Mouse (Mus musculus): ENCODE results near the gene Rnpep. TPM values are rescaled to one million over a fixed set of nuclear protein-coding genes. Genes with fewer than 3 reads are reported as not detected.
"Not testable (repeated sequence)": the region's sequence is repeated elsewhere in the genome, so short reads cannot be mapped to it uniquely, and the experiment has no call there.

The Rnpep gene
- polyA plus RNA-seq, 1 experiment from 2014 or later: 38.6 TPM

DNA sequence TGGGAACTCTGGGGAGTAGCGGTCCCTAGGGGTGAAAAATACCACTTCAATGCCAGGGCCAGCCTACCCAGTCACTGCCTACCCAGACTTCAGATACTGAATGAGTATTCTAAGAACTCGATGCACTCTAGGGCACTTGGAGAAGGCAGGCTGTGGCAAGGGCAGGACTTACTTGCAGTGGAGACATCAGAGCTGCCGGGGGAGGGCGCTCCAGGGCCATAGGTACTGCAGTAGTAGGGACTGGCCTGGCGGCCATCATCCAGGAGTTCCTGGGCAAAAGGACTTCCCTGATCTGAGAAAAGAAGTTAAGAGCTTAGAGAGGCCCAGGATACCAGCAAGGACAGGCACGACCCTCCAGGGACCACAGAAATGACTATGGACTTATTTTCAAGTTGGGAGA is 27.6 kb downstream of the Rnpep start:
- H3K9me3 ChIP-seq (replicated peaks): no peaks in the 10 kb centered on the region
- ATAC-seq: no peak
- H3K36me3 ChIP-seq: no peaks in the 10 kb centered on the region
- no peak overlapping the region for H3K4me3 ChIP-seq
- no peak overlapping the region for H3K4me2 ChIP-seq
- H3K27ac ChIP-seq: no peak overlapping the region
- H3K9ac ChIP-seq: no peak overlapping the region
- WGBS (ENCODE audit: insufficient replicate concordance): 72% methylated on average over 6 of the region's 6 CpGs
- peaks cover 36% of the 10 kb centered on the region for H3K27me3 ChIP-seq (replicated peaks)
- H3K4me1 ChIP-seq: peaks cover 30% of the 10 kb centered on the region

- no peak overlapping the region; the same call in 1 of the 2 replicates for H3K27ac ChIP-seq
- no peak overlapping the region for H3K4me2 ChIP-seq
- H3K27me3 ChIP-seq (replicated peaks): peaks cover 37% of the 10 kb centered on the region
- WGBS (ENCODE audit: insufficient replicate concordance): 46% methylated on average over 4 of the region's 4 CpGs
- no peak overlapping the region for H3K9ac ChIP-seq
- no peaks in the 10 kb centered on the region for H3K9me3 ChIP-seq (replicated peaks)
- H3K4me3 ChIP-seq: no peak overlapping the region
- no peak for ATAC-seq
- H3K4me1 ChIP-seq: peaks cover 52% of the 10 kb centered on the region
- no peaks in the 10 kb centered on the region for H3K36me3 ChIP-seq
Measured at GRCm38 (mm10) chr1:135252854-135253253, 31.0 kb downstream of the Rnpep start.

DNA sequence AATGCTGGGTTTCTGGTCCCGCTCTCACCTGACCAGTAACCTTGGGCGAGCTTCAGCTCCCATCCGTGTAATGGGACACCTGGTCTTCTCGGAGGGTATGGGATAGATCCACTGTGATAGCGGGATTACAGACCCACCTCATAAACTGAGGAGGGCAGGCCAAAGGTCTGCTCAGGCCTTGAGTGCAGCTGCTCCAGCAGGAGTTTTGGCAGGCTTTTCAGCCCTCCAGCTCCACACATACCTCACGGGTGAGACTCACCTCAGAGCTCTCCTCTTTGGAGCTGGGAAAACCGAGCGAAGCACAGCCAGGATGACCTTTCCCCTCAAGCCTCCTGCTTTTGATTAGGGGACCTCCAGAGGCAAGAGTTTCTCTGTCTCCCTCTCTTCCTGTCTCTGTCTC is 32.5 kb downstream of the Rnpep start:
- Histone ChIP-seq H3K27me3 (replicated peaks) (peaks cover 26% of the 10 kb centered on the region), H3K36me3 (no peaks in the 10 kb centered on the region), H3K27ac (peak overlapping the region; percentile 88), H3K4me1 (peaks cover 52% of the 10 kb centered on the region), H3K9me3 (replicated peaks) (no peaks in the 10 kb centered on the region), H3K9ac (no peak overlapping the region), H3K4me3 (no peak overlapping the region), H3K4me2 (no peak overlapping the region)
- no peak for ATAC-seq
- 79% methylated on average over 8 of the region's 8 CpGs for WGBS (ENCODE audit: insufficient replicate concordance)

GRCm38 (mm10) chr1:135250706-135251105 is 33.2 kb downstream of the Rnpep start:
- no peaks in the 10 kb centered on the region for H3K36me3 ChIP-seq
- peak overlapping the region; percentile 88 for H3K27ac ChIP-seq
- H3K4me2 ChIP-seq: peak overlapping the region; percentile 56
- WGBS (ENCODE audit: insufficient replicate concordance): 6% methylated on average over 2 of the region's 3 CpGs
- H3K4me1 ChIP-seq: peaks cover 52% of the 10 kb centered on the region
- peaks cover 20% of the 10 kb centered on the region for H3K27me3 ChIP-seq (replicated peaks)
- H3K4me3 ChIP-seq: peak overlapping the region; percentile 8; the same call in 1 of the 2 replicates
- H3K9me3 ChIP-seq (replicated peaks): no peaks in the 10 kb centered on the region
- no peak overlapping the region for H3K9ac ChIP-seq
- ATAC-seq: peak; percentile 100

GRCm38 (mm10) chr1:135248434-135248850 is 35.4 kb downstream of the Rnpep start:
- ATAC-seq: no peak
- WGBS (ENCODE audit: insufficient replicate concordance): 24% methylated on average over 15 of the region's 15 CpGs
- Histone ChIP-seq H3K36me3 (no peaks in the 10 kb centered on the region), H3K27ac (no peak overlapping the region), H3K27me3 (replicated peaks) (peaks cover 14% of the 10 kb centered on the region), H3K4me3 (no peak overlapping the region), H3K9ac (no peak overlapping the region), H3K4me2 (peak overlapping the region; percentile 32), H3K4me1 (peaks cover 61% of the 10 kb centered on the region), H3K9me3 (replicated peaks) (no peaks in the 10 kb centered on the region)

DNA sequence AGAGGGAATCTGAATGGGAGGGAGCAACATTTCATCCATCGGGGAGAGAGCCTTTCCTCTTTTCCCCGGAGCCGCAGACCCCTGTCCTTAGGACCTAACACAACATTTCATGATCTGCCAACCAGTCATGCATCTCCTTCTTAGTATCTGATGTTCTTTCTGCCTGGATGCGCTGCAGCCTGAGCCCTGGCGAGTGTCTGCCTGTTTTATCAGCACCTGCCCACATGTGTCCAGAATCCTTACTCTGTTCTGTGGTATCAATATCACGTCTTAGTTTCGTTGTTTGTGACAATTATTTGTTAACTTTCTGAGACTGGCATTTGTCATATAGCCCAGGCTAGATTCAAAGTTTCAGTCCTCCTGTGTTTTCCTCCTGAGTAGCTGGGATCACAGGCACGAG is 39.9 kb downstream of the Rnpep start:
- peaks cover 39% of the 10 kb centered on the region for H3K4me1 ChIP-seq
- WGBS (ENCODE audit: insufficient replicate concordance): 41% methylated on average over 8 of the region's 8 CpGs
- no peak overlapping the region for H3K4me2 ChIP-seq
- no peaks in the 10 kb centered on the region for H3K36me3 ChIP-seq
- H3K9me3 ChIP-seq (replicated peaks): no peaks in the 10 kb centered on the region
- H3K4me3 ChIP-seq: no peak overlapping the region
- peaks cover 14% of the 10 kb centered on the region for H3K27me3 ChIP-seq (replicated peaks)
- peak; percentile 56; the same call in 1 of the 2 replicates for ATAC-seq
- no peak overlapping the region for H3K27ac ChIP-seq
- H3K9ac ChIP-seq: no peak overlapping the region

GRCm38 (mm10) chr1:135240206-135240605 is 43.7 kb downstream of the Rnpep start:
- not testable (repeated sequence) for H3K4me2 ChIP-seq; H3K36me3 ChIP-seq; H3K4me3 ChIP-seq; H3K27me3 ChIP-seq (replicated peaks); H3K9ac ChIP-seq; H3K9me3 ChIP-seq (replicated peaks); H3K27ac ChIP-seq
- peaks cover 36% of the 10 kb centered on the region for H3K4me1 ChIP-seq
- 35% methylated on average over 4 of the region's 4 CpGs for WGBS (ENCODE audit: insufficient replicate concordance)
- peak; percentile 78 for ATAC-seq

DNA sequence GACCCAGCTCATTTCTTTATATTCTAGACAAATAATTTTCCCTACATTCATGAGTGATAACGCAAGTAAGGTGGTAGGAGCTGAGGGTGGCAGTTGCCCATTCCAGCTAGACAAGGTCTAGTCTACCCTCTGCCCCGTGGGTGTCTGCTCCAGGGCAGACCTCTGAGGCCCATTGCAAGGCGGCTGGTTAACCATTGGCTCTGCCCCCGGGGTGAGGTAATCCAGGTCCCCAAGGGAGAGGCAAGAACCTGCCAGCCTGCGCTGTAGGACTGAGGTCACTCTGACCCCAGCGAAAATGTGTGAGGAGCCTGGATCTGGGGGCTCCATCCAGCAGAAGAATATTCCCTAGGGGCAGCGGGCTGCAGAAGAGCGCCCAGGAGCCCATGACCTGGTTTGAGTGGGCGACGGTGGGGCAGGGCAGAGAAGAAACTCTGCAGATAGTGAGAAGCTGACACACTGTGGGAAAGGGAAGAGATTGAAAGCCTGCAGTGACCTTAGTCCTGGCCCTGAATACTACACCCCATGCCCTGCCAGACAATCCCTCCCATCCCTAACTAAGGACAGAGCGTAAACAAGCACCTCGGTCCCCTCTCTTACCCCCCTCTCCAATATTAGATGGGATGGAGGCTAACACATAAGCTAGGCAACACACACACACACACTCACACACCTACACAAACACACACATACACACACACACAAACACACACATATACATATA is 46.6 kb downstream of the Rnpep start:
- Histone ChIP-seq H3K4me2 (no peak overlapping the region), H3K36me3 (no peaks in the 10 kb centered on the region), H3K9ac (no peak overlapping the region), H3K27ac (no peak overlapping the region), H3K9me3 (replicated peaks) (no peaks in the 10 kb centered on the region), H3K4me1 (peaks cover 27% of the 10 kb centered on the region), H3K27me3 (replicated peaks) (no peaks in the 10 kb centered on the region; the same call in 1 of the 2 replicates), H3K4me3 (no peak overlapping the region)
- peak; percentile 51; the same call in 1 of the 2 replicates for ATAC-seq
- WGBS (ENCODE audit: insufficient replicate concordance): 56% methylated on average over 12 of the region's 12 CpGs

- 69% methylated on average over 12 of the region's 12 CpGs for WGBS (ENCODE audit: insufficient replicate concordance)
- Histone ChIP-seq H3K27me3 (replicated peaks) (peaks cover 5% of the 10 kb centered on the region), H3K9me3 (replicated peaks) (no peaks in the 10 kb centered on the region), H3K4me3 (no peak overlapping the region), H3K4me1 (peaks cover 8% of the 10 kb centered on the region), H3K4me2 (no peak overlapping the region), H3K36me3 (no peaks in the 10 kb centered on the region), H3K27ac (no peak overlapping the region), H3K9ac (no peak overlapping the region)
- no peak for ATAC-seq
Measured at GRCm38 (mm10) chr1:135234771-135235170, 49.1 kb downstream of the Rnpep start.

DNA sequence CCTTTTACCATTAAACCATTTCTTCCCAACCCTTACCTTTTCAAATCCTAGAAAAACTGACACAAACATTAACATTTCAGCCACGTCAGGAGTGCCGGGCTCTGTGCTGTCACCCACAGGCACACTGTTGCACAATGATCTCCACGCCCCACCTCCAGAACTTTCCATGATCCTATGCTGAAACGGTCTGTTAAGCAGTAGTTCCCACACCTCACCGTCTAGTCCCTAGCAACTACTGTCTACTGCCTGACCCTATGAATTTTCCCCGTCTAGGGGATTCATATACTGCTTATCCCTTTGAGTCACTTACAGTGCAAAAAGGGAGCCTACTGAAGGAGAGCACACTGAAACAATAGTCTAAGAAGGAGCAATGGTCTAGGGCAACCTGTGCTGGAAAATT is 49.9 kb downstream of the Rnpep start:
- no peak for ATAC-seq
- Histone ChIP-seq H3K27me3 (replicated peaks) (peaks cover 5% of the 10 kb centered on the region), H3K4me2 (no peak overlapping the region)

GRCm38 (mm10) chr1:135231878-135232277 is 52.0 kb downstream of the Rnpep start:
- WGBS (ENCODE audit: insufficient replicate concordance): 69% methylated on average over 20 of the region's 20 CpGs
- not testable (repeated sequence) for H3K9me3 ChIP-seq (replicated peaks); H3K27ac ChIP-seq; H3K4me1 ChIP-seq; H3K27me3 ChIP-seq (replicated peaks); ATAC-seq; H3K36me3 ChIP-seq; H3K4me2 ChIP-seq; H3K9ac ChIP-seq; H3K4me3 ChIP-seq

More for the DNA sequence above, 49.9 kb downstream of the Rnpep start:
- 78% methylated on average over 6 of the region's 6 CpGs for WGBS (ENCODE audit: insufficient replicate concordance)
- H3K4me1 ChIP-seq: peaks cover 8% of the 10 kb centered on the region; the same call in 1 of the 2 replicates
- H3K27ac ChIP-seq: no peak overlapping the region
- no peaks in the 10 kb centered on the region for H3K36me3 ChIP-seq
- H3K9me3 ChIP-seq (replicated peaks): no peaks in the 10 kb centered on the region
- H3K4me3 ChIP-seq: no peak overlapping the region
- H3K9ac ChIP-seq: no peak overlapping the region

DNA sequence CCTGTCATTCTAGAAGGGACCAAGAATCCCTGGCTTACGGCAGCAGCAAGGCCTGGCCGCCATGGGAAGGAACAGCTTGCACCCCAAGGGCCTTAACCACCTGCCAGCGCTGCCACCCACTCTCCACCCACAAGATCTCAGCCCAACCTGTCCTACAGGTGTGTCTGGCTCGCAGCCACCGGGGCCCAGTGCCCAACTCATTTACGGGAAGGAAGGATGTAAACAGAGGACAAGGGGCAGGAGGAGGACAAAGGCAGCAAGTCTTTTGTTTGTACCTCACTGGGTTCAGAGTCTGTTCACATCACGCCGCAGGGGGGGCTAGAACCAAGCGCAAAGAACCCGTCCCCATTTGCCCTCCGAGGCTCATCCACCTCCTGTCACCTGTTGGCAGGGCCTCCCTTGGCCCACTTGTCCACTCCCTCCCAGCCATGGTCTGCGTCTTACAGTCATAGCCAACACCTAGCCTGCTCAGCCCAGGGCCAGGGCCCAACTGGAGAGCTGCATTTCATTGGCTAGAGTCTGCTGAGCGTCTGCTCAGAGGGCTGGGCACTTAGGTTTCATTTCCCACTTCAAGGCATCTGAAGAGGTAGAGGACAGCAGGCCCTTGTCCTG is 56.4 kb downstream of the Rnpep start:
- 65% methylated on average over 13 of the region's 13 CpGs for WGBS (ENCODE audit: insufficient replicate concordance)
- Histone ChIP-seq H3K27me3 (replicated peaks) (peaks cover 21% of the 10 kb centered on the region; the same call in 1 of the 2 replicates), H3K4me2 (no peak overlapping the region), H3K36me3 (no peaks in the 10 kb centered on the region), H3K4me1 (no peaks in the 10 kb centered on the region), H3K9me3 (replicated peaks) (no peaks in the 10 kb centered on the region), H3K9ac (no peak overlapping the region), H3K27ac (no peak overlapping the region), H3K4me3 (no peak overlapping the region)
- ATAC-seq: no peak

Measured in liver, embryonic 12.5 days (tissue).